Mouse (Mus musculus): ENCODE results near the gene Tdp1. TPM values are rescaled to one million over a fixed set of nuclear protein-coding genes. Genes with fewer than 3 reads are reported as not detected.

Tdp1 gene
- 3.7 and 7.9 TPM in 2 replicates for polyA plus RNA-seq (2012; ENCODE audit: low replicate concordance)

DNA sequence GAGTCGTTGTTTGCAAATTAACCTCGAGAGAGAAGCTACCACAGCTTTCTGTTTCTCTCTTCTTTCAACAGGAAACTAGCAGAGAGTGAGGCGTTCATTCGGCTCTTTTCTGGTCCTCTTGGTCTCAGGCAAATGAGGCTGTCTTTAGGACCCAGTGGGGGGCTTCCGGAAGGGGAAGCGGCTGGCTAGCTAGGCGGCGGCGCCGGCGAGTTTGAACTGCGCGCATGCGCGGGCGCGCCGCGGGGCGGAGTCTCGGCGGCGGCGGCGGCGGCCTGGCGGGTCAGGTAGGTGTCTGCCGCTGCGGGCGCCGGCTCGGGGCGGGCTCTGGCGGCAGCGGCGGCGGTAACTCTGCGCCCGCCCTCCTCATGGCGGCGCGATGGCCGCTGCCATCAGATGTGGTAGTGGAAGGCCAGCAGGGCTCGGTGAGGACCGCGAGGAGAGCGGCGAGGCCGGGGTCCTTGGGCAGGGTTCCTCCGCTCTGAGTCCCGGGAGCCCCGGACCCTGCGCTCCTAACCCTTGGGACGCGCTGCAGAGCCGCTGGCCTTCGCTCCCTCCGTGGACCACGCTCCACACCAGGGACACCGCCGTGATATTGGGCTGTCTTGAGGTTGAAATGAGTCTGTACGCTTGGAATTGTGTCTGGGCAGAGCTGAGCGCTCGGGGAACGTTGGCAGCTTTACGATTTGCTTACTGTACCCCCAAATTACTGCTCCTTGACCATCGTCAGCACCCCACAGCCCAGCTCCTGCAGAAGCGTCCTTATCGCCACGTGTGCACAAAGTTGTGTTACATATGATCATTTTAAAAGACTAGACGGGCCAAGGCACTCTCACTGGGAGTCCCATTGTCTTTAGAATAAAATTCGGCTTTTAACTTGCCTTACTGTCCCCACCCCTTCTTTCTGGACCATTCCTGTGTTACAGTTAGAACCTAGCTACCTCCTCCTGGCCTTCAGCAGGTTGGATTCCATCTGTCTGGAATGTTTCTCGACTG is at the start of gene Tdp1, which contains the start of gene Efcab11:
Gene Tdp1 (plus strand): TSS at position 249 of the 993 bp plus-strand sequence.
Gene Efcab11 (minus strand): TSS at position 171 of the 993 bp plus-strand sequence.

DNA sequence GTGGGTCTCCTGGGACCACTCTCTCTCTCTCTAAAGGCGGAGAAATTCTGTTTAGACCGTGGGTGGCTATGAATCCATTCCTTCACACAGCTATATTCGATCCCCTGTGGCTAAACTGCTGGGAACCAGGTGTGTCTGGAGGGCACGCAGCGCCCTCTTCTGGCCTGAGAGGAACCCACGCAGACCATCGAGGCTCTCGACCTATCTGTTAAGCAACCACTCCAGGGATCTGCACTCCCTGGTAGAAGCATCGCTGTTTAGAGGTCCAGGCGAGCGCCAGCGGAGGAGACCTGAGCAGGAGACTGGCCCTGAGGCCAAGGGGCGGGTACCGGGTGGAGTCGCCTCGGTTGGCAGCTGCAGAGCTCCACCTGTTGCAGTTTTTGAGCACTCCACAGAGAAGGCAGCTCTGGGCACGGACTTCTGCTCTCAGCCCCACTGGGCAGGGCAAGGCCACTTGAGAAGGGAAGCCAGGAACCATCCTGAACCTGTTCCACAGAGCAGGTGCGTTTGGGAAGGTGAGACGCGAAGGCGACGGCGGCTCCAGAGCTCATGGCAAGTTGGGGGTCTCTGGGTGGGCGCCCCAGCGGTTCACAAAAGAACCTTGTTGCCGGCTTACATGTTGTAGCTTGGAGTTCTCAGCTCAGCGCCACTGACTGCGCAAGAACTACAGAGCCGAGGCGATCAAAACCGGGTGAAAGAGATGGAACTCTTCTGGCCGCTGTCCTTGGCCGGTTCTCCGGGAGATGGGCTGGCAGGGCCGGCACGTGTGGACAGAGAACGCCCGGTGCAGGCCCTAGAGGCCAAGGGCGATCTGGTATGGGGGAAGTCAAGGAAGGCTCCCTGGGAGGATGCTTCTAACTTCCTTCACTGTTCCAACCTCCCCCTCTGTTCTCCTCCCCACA is 80.2 kb downstream of the Tdp1 start, which contains the start of gene Kcnk13:
Gene Kcnk13 (plus strand): TSS at position 199 of the 902 bp plus-strand sequence.

Other genes with a start within 250 kb of the Tdp1 start
- 0.26 and 1.4 TPM in 2 replicates for gene Efcab11, start 78 bp upstream of the Tdp1 start, polyA plus RNA-seq (2012; ENCODE audit: low replicate concordance)
- gene Kcnk13, start 80.0 kb downstream of the Tdp1 start, polyA plus RNA-seq (2012; ENCODE audit: low replicate concordance): 0.50 and 0.73 TPM in 2 replicates
- gene Psmc1, start 225.6 kb downstream of the Tdp1 start, polyA plus RNA-seq (2012; ENCODE audit: low replicate concordance): 5.2 and 9.7 TPM in 2 replicates